ENCODE assay signal across 8 mouse cellular contexts in genomic region chr7:45798511-45798836, GRCm38 (mm10). TPM values are rescaled to one million over a fixed set of nuclear protein-coding genes. Genes with fewer than 3 reads are reported as not detected.
DNase-seq lines count a peak whose midpoint lies in the region; ATAC-seq lines count a peak whose summit lies in the region.

No protein-coding gene starts in this region.

- no peak for DNase-seq in heart, adult 18-20 months
- DNase-seq in T-cell, adult 2 months (ENCODE audit: low spot score): peak; percentile 40
- peak; percentile 69 for DNase-seq in liver
- DNase-seq in urinary bladder, postnatal 10 days (ENCODE audit: low spot score): no peak
- DNase-seq in frontal cortex, postnatal 14 days (ENCODE audit: low spot score in 2 of 2): no peak

- H3K9me3 ChIP-seq in heart, embryonic 11.5 days (replicated peaks; ENCODE audit: control insufficient read depth, low read length): no peaks in the 10 kb centered on the region
- no peaks in the 10 kb centered on the region for H3K9me3 ChIP-seq in hindbrain, embryonic 12.5 days (replicated peaks)
- no peaks in the 10 kb centered on the region for H3K9me3 ChIP-seq in neural tube, embryonic 13.5 days

- H3K27ac ChIP-seq in heart, embryonic 11.5 days (ENCODE audit: low read depth, low read length): no peak overlapping the region
- no peak overlapping the region for H3K27ac ChIP-seq in hindbrain, embryonic 12.5 days
- no peak overlapping the region for H3K27ac ChIP-seq in neural tube, embryonic 13.5 days (replicated peaks)

- peak overlapping the region; percentile 85 for H3K4me2 ChIP-seq in heart, embryonic 11.5 days
- peak overlapping the region; percentile 62 for H3K4me2 ChIP-seq in hindbrain, embryonic 12.5 days (replicated peaks)
- H3K4me2 ChIP-seq in neural tube, embryonic 13.5 days: peak overlapping the region; percentile 56

- peak overlapping the region; percentile 48 for H3K4me3 ChIP-seq in heart, embryonic 11.5 days (ENCODE audit: low read depth, low read length)
- H3K4me3 ChIP-seq in hindbrain, embryonic 12.5 days: peak overlapping the region; percentile 39
- H3K4me3 ChIP-seq in neural tube, embryonic 13.5 days: peak overlapping the region; percentile 33

- H3K9ac ChIP-seq in heart, embryonic 11.5 days (ENCODE audit: low read depth, low read length): peak overlapping the region; percentile 62
- peak overlapping the region; percentile 65 for H3K9ac ChIP-seq in hindbrain, embryonic 12.5 days
- peak overlapping the region; percentile 68 for H3K9ac ChIP-seq in neural tube, embryonic 13.5 days

- peaks cover 61% of the 10 kb centered on the region for H3K27me3 ChIP-seq in heart, embryonic 11.5 days (ENCODE audit: control insufficient read depth, insufficient read depth, low read length)
- peaks cover 59% of the 10 kb centered on the region for H3K27me3 ChIP-seq in hindbrain, embryonic 12.5 days
- H3K27me3 ChIP-seq in neural tube, embryonic 13.5 days: peaks cover 41% of the 10 kb centered on the region

- no peaks in the 10 kb centered on the region; the same call in 1 of the 2 replicates for H3K36me3 ChIP-seq in heart, embryonic 11.5 days (ENCODE audit: control insufficient read depth, insufficient read depth, low read length)
- H3K36me3 ChIP-seq in hindbrain, embryonic 12.5 days: peaks cover 73% of the 10 kb centered on the region
- peaks cover 88% of the 10 kb centered on the region for H3K36me3 ChIP-seq in neural tube, embryonic 13.5 days

- ATAC-seq in heart, embryonic 11.5 days (replicated peaks; ENCODE audit: insufficient number of reproducible peaks, low FRiP score, low TSS enrichment): no peak
- ATAC-seq in hindbrain, embryonic 12.5 days (ENCODE audit: low FRiP score): no peak
- ATAC-seq in neural tube, embryonic 13.5 days (ENCODE audit: low read depth): no peak

- WGBS in heart, embryonic 11.5 days (ENCODE audit: insufficient replicate concordance): 3% methylated on average over 19 of the region's 19 CpGs
- WGBS in hindbrain, embryonic 12.5 days: 2% methylated on average over 19 of the region's 19 CpGs
- 3% methylated on average over 19 of the region's 19 CpGs for WGBS in neural tube, embryonic 13.5 days

- H3K4me1 ChIP-seq in heart, embryonic 11.5 days (ENCODE audit: control insufficient read depth, insufficient read depth, low read length): peaks cover 16% of the 10 kb centered on the region; the same call in 1 of the 2 replicates
- peaks cover 30% of the 10 kb centered on the region for H3K4me1 ChIP-seq in hindbrain, embryonic 12.5 days
- H3K4me1 ChIP-seq in neural tube, embryonic 13.5 days (replicated peaks): peaks cover 23% of the 10 kb centered on the region

RNA-seq across cellular contexts. Expression of gene Sult2b1, which starts 14.0 kb away (rescaled TPM):
- polyA plus RNA-seq in heart, embryonic 11.5 days (2014; fragmentation: Nextera tagmentation; extraction: Ambion mirVana): 0.27 and 0.33 TPM in 2 replicates
- total RNA-seq in heart, adult 18-20 months (2021): not detected
- polyA plus RNA-seq in hindbrain, embryonic 12.5 days (2016; fragmentation: Nextera tagmentation; extraction: Ambion mirVana): 2.4 and 3.0 TPM in 2 replicates
- 4.9 and 5.2 TPM in 2 replicates for polyA plus RNA-seq in neural tube, embryonic 13.5 days (2015; fragmentation: Nextera tagmentation; extraction: Ambion mirVana)

RNA-seq across cellular contexts. Expression of gene Lmtk3, which starts 14.9 kb away (rescaled TPM):
- polyA plus RNA-seq in heart, embryonic 11.5 days (2014; fragmentation: Nextera tagmentation; extraction: Ambion mirVana): 0.41 and 1.1 TPM in 2 replicates
- not detected for total RNA-seq in heart, adult 18-20 months (2021)
- 8.4 and 11.9 TPM in 2 replicates for polyA plus RNA-seq in hindbrain, embryonic 12.5 days (2016; fragmentation: Nextera tagmentation; extraction: Ambion mirVana)
- 17.2 and 17.4 TPM in 2 replicates for polyA plus RNA-seq in neural tube, embryonic 13.5 days (2015; fragmentation: Nextera tagmentation; extraction: Ambion mirVana)

RNA-seq across cellular contexts. Expression of gene Cyth2, which starts 15.9 kb away (rescaled TPM):
- 89.7 and 104 TPM in 2 replicates for polyA plus RNA-seq in heart, embryonic 11.5 days (2014; fragmentation: Nextera tagmentation; extraction: Ambion mirVana)
- total RNA-seq in heart, adult 18-20 months (2021): 10 to 100 TPM; 65.8 to 68.9 TPM
- polyA plus RNA-seq in hindbrain, embryonic 12.5 days (2016; fragmentation: Nextera tagmentation; extraction: Ambion mirVana): 280 and 284 TPM in 2 replicates
- 292 and 303 TPM in 2 replicates for polyA plus RNA-seq in neural tube, embryonic 13.5 days (2015; fragmentation: Nextera tagmentation; extraction: Ambion mirVana)

RNA-seq across cellular contexts. Expression of gene Kcnj14, which starts 26.1 kb away (rescaled TPM):
- 0.39 and 1.0 TPM in 2 replicates for polyA plus RNA-seq in heart, embryonic 11.5 days (2014; fragmentation: Nextera tagmentation; extraction: Ambion mirVana)
- 1 to 10 TPM; 1.2 to 1.8 TPM for total RNA-seq in heart, adult 18-20 months (2021)
- polyA plus RNA-seq in hindbrain, embryonic 12.5 days (2016; fragmentation: Nextera tagmentation; extraction: Ambion mirVana): 0.80 and 0.96 TPM in 2 replicates
- 0.85 and 0.93 TPM in 2 replicates for polyA plus RNA-seq in neural tube, embryonic 13.5 days (2015; fragmentation: Nextera tagmentation; extraction: Ambion mirVana)

RNA-seq across cellular contexts. Expression of gene Grwd1, which starts 32.3 kb away (rescaled TPM):
- polyA plus RNA-seq in heart, embryonic 11.5 days (2014; fragmentation: Nextera tagmentation; extraction: Ambion mirVana): 48.7 and 49.8 TPM in 2 replicates
- total RNA-seq in heart, adult 18-20 months (2021): 10 to 100 TPM; 15.0 to 15.2 TPM
- 43.2 and 45.8 TPM in 2 replicates for polyA plus RNA-seq in hindbrain, embryonic 12.5 days (2016; fragmentation: Nextera tagmentation; extraction: Ambion mirVana)
- polyA plus RNA-seq in neural tube, embryonic 13.5 days (2015; fragmentation: Nextera tagmentation; extraction: Ambion mirVana): 34.6 and 37.2 TPM in 2 replicates

Comparison
In these comparisons a context has a peak if more than half of its experiments do, and no peak if none do; other contexts are left out.
1. DNase-seq: peak in T-cell, adult 2 months (single experiment) and liver (single experiment); none in heart, adult 18-20 months (0 of 2), urinary bladder, postnatal 10 days (single experiment) and frontal cortex, postnatal 14 days (0 of 2).
2. Peak in every context shown above with its lines, with median percentiles within 50 percentile points of each other: H3K4me2 ChIP-seq, H3K4me3 ChIP-seq and H3K9ac ChIP-seq.